Mouse (Mus musculus): ENCODE measurements around the gene Cyren. TPM values are rescaled to one million over a fixed set of nuclear protein-coding genes. Genes with fewer than 3 reads are reported as not detected.

The Cyren gene
- polyA plus RNA-seq, 1 experiment from 2014 or later, result 10.7 TPM

GRCm38 (mm10) chr6:34913341-34914040 lies 35.6 kb upstream of the Cyren start:
- no peak for ATAC-seq (ENCODE audit: low read depth)

GRCm38 (mm10) chr6:34910371-34911219 lies 32.7 kb upstream of the Cyren start, which contains the start of gene Wdr91:
Wdr91 (minus strand) TSS chr6:34910876.
- no peaks in the 10 kb centered on the region for H3K9me3 ChIP-seq (ENCODE audit: control insufficient read depth, low read length)
- peak within 1 kb of the TSS; percentile 71 for H3K9ac ChIP-seq (ENCODE audit: low read depth, low read length)
- H3K4me1 ChIP-seq (ENCODE audit: control insufficient read depth, insufficient read depth, low read length), result peaks cover 6% of the 10 kb centered on the region; the same call in 1 of the 2 replicates
- WGBS, result 0% methylated on average over 23 of the region's 64 CpGs
- peak; percentile 94 for ATAC-seq (ENCODE audit: low read depth)
- H3K4me2 ChIP-seq (ENCODE audit: low read depth, low read length), result peak within 1 kb of the TSS; percentile 56
- peak within 1 kb of the TSS; percentile 80 for H3K27ac ChIP-seq (replicated peaks; ENCODE audit: low read depth, low read length)
- no peaks in the 10 kb centered on the region for H3K27me3 ChIP-seq (replicated peaks; ENCODE audit: control insufficient read depth, insufficient read depth, low read length)
- peak within 1 kb of the TSS; percentile 68 for H3K4me3 ChIP-seq (ENCODE audit: low read depth, low read length)
- peaks cover 26% of the 10 kb centered on the region; the same call in 1 of the 2 replicates for H3K36me3 ChIP-seq (ENCODE audit: control insufficient read depth, insufficient read depth, low read length)
- DNase-seq (ENCODE audit: low spot score), result peak; percentile 94

More at GRCm38 (mm10) chr6:34913341-34914040, 35.6 kb upstream of the Cyren start:
- peaks cover 6% of the 10 kb centered on the region; the same call in 1 of the 2 replicates for H3K4me1 ChIP-seq (ENCODE audit: control insufficient read depth, insufficient read depth, low read length)
- H3K27me3 ChIP-seq (replicated peaks; ENCODE audit: control insufficient read depth, insufficient read depth, low read length), result no peaks in the 10 kb centered on the region
- WGBS, result 79% methylated on average over 13 of the region's 13 CpGs
- H3K36me3 ChIP-seq (ENCODE audit: control insufficient read depth, insufficient read depth, low read length), result no peaks in the 10 kb centered on the region; the same call in 1 of the 2 replicates
- no peak overlapping the region for H3K4me2 ChIP-seq (ENCODE audit: low read depth, low read length)
- H3K4me3 ChIP-seq (ENCODE audit: low read depth, low read length), result no peak overlapping the region
- no peak overlapping the region for H3K9ac ChIP-seq (ENCODE audit: low read depth, low read length)
- H3K9me3 ChIP-seq (ENCODE audit: control insufficient read depth, low read length), result no peaks in the 10 kb centered on the region
- no peak overlapping the region for H3K27ac ChIP-seq (replicated peaks; ENCODE audit: low read depth, low read length)
- no peak for DNase-seq (ENCODE audit: low spot score)

DNA sequence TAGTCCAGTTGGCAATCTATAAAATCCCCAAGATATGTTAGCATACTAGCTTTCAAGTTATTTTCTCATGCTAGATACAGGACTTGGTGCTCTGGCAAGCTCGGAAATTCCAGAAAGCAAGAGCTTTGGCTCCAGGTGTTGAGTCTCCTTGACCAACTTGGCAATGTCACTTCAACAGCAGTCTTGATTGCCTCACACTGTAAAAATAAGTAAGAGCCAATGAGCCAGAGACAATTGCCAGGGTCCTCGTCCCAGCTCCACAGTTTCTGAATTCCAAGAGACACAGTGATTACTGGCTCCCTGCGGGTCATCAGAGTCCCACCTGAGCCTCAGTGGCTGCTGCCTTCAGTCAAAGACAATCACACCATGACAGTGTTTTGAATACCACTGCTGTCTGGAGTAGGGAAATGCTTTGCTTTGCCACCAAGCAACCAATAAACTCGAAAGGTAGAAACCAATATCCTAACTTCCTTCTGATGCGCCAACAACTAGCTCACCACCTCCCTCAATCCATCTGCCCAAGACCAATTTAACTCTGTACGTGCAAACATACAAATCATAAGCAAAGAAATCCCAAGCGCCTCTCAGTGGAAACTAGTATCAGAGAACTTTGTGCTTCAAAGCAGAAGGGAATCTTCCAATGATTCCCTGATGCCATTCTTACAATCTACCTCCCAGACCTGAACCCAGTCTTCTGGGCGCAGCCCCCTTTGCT lies 31.9 kb upstream of the Cyren start:
- Histone ChIP-seq H3K27ac (replicated peaks; ENCODE audit: low read depth, low read length) (0 out of 2 replicates have a peak overlapping the region, but pooled peaks have one; percentile 80), H3K27me3 (replicated peaks; ENCODE audit: control insufficient read depth, insufficient read depth, low read length) (no peaks in the 10 kb centered on the region), H3K36me3 (ENCODE audit: control insufficient read depth, insufficient read depth, low read length) (peaks cover 33% of the 10 kb centered on the region), H3K9me3 (ENCODE audit: control insufficient read depth, low read length) (no peaks in the 10 kb centered on the region), H3K4me2 (ENCODE audit: low read depth, low read length) (peak overlapping the region; percentile 56), H3K4me1 (ENCODE audit: control insufficient read depth, insufficient read depth, low read length) (peaks cover 6% of the 10 kb centered on the region; the same call in 1 of the 2 replicates), H3K9ac (ENCODE audit: low read depth, low read length) (peak overlapping the region; percentile 71), H3K4me3 (ENCODE audit: low read depth, low read length) (peak overlapping the region; percentile 68)
- DNase-seq (ENCODE audit: low spot score), result no peak
- 42% methylated on average over 8 of the region's 8 CpGs for WGBS
- no peak for ATAC-seq (ENCODE audit: low read depth)

DNA sequence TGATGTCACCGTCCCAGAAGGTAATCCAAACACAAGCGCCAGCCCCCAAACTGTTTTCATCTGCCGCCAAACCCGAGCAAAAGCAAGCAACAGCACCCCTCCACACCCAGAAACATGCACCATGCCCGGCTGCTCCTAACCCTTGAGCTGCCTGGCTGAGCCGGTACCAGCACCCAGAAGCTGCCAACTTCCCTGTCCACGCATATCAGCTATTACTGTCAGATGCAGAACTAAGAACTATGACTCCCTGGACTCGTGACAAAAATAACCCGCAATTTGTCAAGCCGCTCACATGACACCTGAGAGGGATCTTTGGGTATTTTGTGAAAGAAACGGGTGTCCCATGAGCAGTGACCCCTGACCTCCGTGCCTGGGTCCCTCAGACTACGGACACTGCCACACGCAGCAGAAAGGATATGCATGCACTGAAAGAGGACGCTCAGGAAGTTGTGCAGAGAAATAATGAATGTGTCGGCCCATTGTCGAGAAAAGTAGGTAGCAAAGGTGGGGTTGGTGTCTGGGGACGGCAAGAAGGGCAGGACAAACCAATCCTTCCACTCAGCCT lies 29.9 kb upstream of the Cyren start:
- Histone ChIP-seq H3K9me3 (ENCODE audit: control insufficient read depth, low read length) (no peaks in the 10 kb centered on the region), H3K27me3 (replicated peaks; ENCODE audit: control insufficient read depth, insufficient read depth, low read length) (no peaks in the 10 kb centered on the region), H3K4me3 (ENCODE audit: low read depth, low read length) (no peak overlapping the region), H3K4me2 (ENCODE audit: low read depth, low read length) (no peak overlapping the region), H3K9ac (ENCODE audit: low read depth, low read length) (no peak overlapping the region), H3K4me1 (ENCODE audit: control insufficient read depth, insufficient read depth, low read length) (peaks cover 6% of the 10 kb centered on the region; the same call in 1 of the 2 replicates), H3K27ac (replicated peaks; ENCODE audit: low read depth, low read length) (no peak overlapping the region), H3K36me3 (ENCODE audit: control insufficient read depth, insufficient read depth, low read length) (peaks cover 49% of the 10 kb centered on the region)
- 75% methylated on average over 18 of the region's 18 CpGs for WGBS
- DNase-seq (ENCODE audit: low spot score), result no peak
- no peak for ATAC-seq (ENCODE audit: low read depth)

DNA sequence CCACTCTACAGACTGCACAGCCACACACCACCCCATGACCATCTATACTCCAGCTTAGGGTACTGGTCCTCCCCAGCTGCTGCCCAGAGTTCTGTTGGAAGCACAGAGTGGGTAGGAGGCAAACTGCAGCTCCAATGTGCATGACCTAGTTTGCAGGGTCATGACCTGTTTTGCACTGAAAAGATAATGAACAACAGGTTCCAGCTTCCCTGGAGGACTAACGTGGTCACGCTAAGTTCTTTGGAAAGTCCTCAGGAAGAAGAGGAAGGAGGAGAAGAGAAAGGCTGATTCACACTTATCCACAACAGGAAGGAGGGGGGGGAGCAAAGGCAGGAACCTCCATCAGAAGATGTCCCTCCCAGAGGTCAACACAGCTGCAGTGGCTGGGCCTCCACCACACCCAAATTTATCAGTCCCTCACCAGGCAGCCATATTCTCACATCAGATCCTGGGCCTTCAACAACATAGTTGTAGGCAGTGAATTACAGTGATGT lies 29.3 kb upstream of the Cyren start:
- Histone ChIP-seq H3K4me3 (ENCODE audit: low read depth, low read length) (no peak overlapping the region), H3K9me3 (ENCODE audit: control insufficient read depth, low read length) (no peaks in the 10 kb centered on the region), H3K27ac (replicated peaks; ENCODE audit: low read depth, low read length) (no peak overlapping the region), H3K4me1 (ENCODE audit: control insufficient read depth, insufficient read depth, low read length) (peaks cover 6% of the 10 kb centered on the region; the same call in 1 of the 2 replicates), H3K36me3 (ENCODE audit: control insufficient read depth, insufficient read depth, low read length) (peaks cover 54% of the 10 kb centered on the region), H3K9ac (ENCODE audit: low read depth, low read length) (no peak overlapping the region), H3K4me2 (ENCODE audit: low read depth, low read length) (no peak overlapping the region), H3K27me3 (replicated peaks; ENCODE audit: control insufficient read depth, insufficient read depth, low read length) (no peaks in the 10 kb centered on the region)
- WGBS, result 44% methylated on average over 2 of the region's 2 CpGs
- no peak for DNase-seq (ENCODE audit: low spot score)
- ATAC-seq (ENCODE audit: low read depth), result no peak

GRCm38 (mm10) chr6:34906661-34907060 lies 28.8 kb upstream of the Cyren start:
- H3K4me1 ChIP-seq (ENCODE audit: control insufficient read depth, insufficient read depth, low read length), result peaks cover 6% of the 10 kb centered on the region; the same call in 1 of the 2 replicates
- peaks cover 59% of the 10 kb centered on the region for H3K36me3 ChIP-seq (ENCODE audit: control insufficient read depth, insufficient read depth, low read length)
- H3K4me3 ChIP-seq (ENCODE audit: low read depth, low read length), result no peak overlapping the region
- no peak overlapping the region for H3K4me2 ChIP-seq (ENCODE audit: low read depth, low read length)
- 86% methylated on average over 4 of the region's 4 CpGs for WGBS
- H3K9me3 ChIP-seq (ENCODE audit: control insufficient read depth, low read length), result no peaks in the 10 kb centered on the region
- no peak overlapping the region for H3K27ac ChIP-seq (replicated peaks; ENCODE audit: low read depth, low read length)
- DNase-seq (ENCODE audit: low spot score) (no peak), ATAC-seq (ENCODE audit: low read depth) (no peak)
- no peak overlapping the region for H3K9ac ChIP-seq (ENCODE audit: low read depth, low read length)
- no peaks in the 10 kb centered on the region for H3K27me3 ChIP-seq (replicated peaks; ENCODE audit: control insufficient read depth, insufficient read depth, low read length)

DNA sequence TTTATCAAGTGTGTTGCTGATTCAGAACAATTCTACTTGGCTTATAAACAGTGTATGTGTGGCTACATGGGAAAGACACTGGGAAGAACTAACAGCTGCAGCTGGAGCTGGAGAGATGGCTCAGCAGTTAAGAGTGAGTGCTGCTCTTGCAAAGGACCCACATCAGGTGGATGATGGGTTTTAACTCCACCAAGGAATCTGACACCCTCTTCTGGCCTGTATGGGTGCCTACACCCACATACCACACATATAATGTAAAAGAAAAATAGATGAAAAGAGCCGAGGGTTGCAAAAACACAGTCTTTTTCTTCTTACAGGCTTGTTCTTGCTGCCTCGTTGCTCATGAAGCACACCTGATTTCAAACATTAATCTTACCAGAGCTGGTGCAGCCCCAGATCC lies 28.3 kb upstream of the Cyren start:
- no peak overlapping the region for H3K27ac ChIP-seq (replicated peaks; ENCODE audit: low read depth, low read length)
- H3K4me3 ChIP-seq (ENCODE audit: low read depth, low read length), result no peak overlapping the region
- WGBS, result 65% methylated on average over 2 of the region's 2 CpGs
- DNase-seq (ENCODE audit: low spot score) (no peak), ATAC-seq (ENCODE audit: low read depth) (no peak)
- H3K27me3 ChIP-seq (replicated peaks; ENCODE audit: control insufficient read depth, insufficient read depth, low read length), result no peaks in the 10 kb centered on the region
- H3K4me2 ChIP-seq (ENCODE audit: low read depth, low read length), result no peak overlapping the region
- H3K4me1 ChIP-seq (ENCODE audit: control insufficient read depth, insufficient read depth, low read length), result peaks cover 6% of the 10 kb centered on the region; the same call in 1 of the 2 replicates
- H3K36me3 ChIP-seq (ENCODE audit: control insufficient read depth, insufficient read depth, low read length), result peaks cover 63% of the 10 kb centered on the region
- no peak overlapping the region for H3K9ac ChIP-seq (ENCODE audit: low read depth, low read length)
- H3K9me3 ChIP-seq (ENCODE audit: control insufficient read depth, low read length), result no peaks in the 10 kb centered on the region

GRCm38 (mm10) chr6:34904361-34904760 lies 26.5 kb upstream of the Cyren start:
- DNase-seq (ENCODE audit: low spot score) (no peak), ATAC-seq (ENCODE audit: low read depth) (no peak)
- Histone ChIP-seq H3K27ac (replicated peaks; ENCODE audit: low read depth, low read length) (no peak overlapping the region), H3K9me3 (ENCODE audit: control insufficient read depth, low read length) (no peaks in the 10 kb centered on the region), H3K4me2 (ENCODE audit: low read depth, low read length) (no peak overlapping the region), H3K9ac (ENCODE audit: low read depth, low read length) (no peak overlapping the region; the same call in 1 of the 2 replicates), H3K27me3 (replicated peaks; ENCODE audit: control insufficient read depth, insufficient read depth, low read length) (no peaks in the 10 kb centered on the region), H3K4me1 (ENCODE audit: control insufficient read depth, insufficient read depth, low read length) (no peaks in the 10 kb centered on the region), H3K36me3 (ENCODE audit: control insufficient read depth, insufficient read depth, low read length) (peaks cover 71% of the 10 kb centered on the region), H3K4me3 (ENCODE audit: low read depth, low read length) (no peak overlapping the region)
- 89% methylated on average over 6 of the region's 6 CpGs for WGBS
